Mouse (Mus musculus): ENCODE results near the gene Wfikkn1. TPM values are rescaled to one million over a fixed set of nuclear protein-coding genes. Genes with fewer than 3 reads are reported as not detected.

The Wfikkn1 gene
- polyA plus RNA-seq, 2 experiments, result 0.77 to 1.2 TPM

DNA sequence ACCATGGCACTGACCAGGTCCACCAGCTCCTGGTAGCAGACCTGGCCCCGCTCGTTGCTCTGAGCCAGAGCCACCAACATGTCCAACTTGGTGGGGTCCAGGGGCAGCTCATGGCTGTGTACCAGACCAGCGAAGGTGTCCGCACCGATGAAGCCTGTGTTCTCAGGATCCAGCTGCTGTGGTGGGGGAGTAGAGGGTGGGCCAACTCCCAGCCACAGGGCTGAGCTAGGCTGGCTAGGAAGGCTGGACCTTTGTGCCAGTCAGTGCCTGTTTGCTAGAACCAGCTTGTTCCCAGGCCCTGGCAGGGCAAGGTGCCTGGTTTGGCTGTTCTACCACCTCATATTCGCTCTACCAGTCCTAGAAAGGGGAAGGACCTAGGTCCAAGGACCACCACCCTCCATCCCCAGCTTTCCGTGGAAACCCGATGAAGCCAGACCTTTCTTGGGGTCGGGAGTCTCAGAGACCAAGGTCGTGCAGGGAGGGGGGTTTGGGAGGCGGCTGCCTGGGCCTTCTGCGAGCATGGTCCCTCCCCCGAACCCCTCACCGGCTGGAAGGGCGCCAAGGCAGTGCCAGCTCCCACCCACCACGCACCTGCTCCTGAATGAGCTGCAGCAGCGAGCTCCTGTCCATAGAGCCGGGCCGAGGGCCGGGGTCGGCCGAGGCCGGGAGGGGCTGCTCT lies 44.1 kb downstream of the Wfikkn1 start:
- WGBS, result 37% methylated on average over 14 of the region's 23 CpGs
- H3K36me3 ChIP-seq (ENCODE audit: control insufficient read depth, insufficient read depth, low read length), result peaks cover 49% of the 10 kb centered on the region
- peak overlapping the region; percentile 53 for H3K9ac ChIP-seq (ENCODE audit: low read depth, low read length, severe bottlenecking)
- H3K9me3 ChIP-seq (ENCODE audit: control insufficient read depth, low read length), result no peaks in the 10 kb centered on the region
- no peak for DNase-seq (ENCODE audit: low spot score)
- H3K27ac ChIP-seq (replicated peaks; ENCODE audit: low read depth, low read length), result no peak overlapping the region
- H3K4me1 ChIP-seq (ENCODE audit: control insufficient read depth, insufficient read depth, low read length), result peaks cover 40% of the 10 kb centered on the region
- ATAC-seq (ENCODE audit: low FRiP score, low read depth), result no peak
- H3K4me2 ChIP-seq (replicated peaks; ENCODE audit: low read depth, low read length, severe bottlenecking), result peak overlapping the region; percentile 75
- H3K27me3 ChIP-seq (ENCODE audit: control insufficient read depth, insufficient read depth, low read length), result no peaks in the 10 kb centered on the region
- no peak for TF ChIP-seq POLR2A (IDR thresholded peaks at IDR 0.05; ENCODE audit: borderline replicate concordance, extremely low read depth, insufficient read depth, insufficient read length)
- H3K4me3 ChIP-seq (replicated peaks; ENCODE audit: low read length), result peak overlapping the region; percentile 34

DNA sequence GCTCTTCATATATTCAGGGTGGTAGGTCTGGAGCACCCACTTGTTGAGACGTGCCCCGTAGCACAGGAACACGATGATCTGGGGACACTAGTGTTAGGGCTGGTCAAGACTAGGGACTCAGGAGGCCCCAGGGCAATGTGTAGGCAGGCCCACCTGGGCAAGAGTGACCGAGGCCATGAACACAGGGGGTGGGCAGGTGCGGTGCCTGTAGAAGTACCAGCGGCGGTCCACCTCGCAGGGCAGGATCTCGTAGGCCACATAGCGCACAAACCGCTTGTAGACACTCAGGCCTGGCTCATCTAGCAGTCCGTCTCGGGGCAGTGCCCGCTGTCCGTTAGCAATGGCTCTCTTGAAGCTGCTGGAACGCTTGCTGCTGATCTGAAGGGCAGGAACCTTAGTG lies 44.8 kb downstream of the Wfikkn1 start:
- no peak overlapping the region for H3K27ac ChIP-seq (replicated peaks; ENCODE audit: low read depth, low read length)
- H3K36me3 ChIP-seq (ENCODE audit: control insufficient read depth, insufficient read depth, low read length), result peaks cover 49% of the 10 kb centered on the region
- DNase-seq (ENCODE audit: low spot score) (no peak), ATAC-seq (ENCODE audit: low FRiP score, low read depth) (no peak)
- no peak overlapping the region for H3K4me2 ChIP-seq (replicated peaks; ENCODE audit: low read depth, low read length, severe bottlenecking)
- 88% methylated on average over 16 of the region's 16 CpGs for WGBS
- no peaks in the 10 kb centered on the region for H3K9me3 ChIP-seq (ENCODE audit: control insufficient read depth, low read length)
- H3K9ac ChIP-seq (ENCODE audit: low read depth, low read length, severe bottlenecking), result no peak overlapping the region
- H3K4me3 ChIP-seq (replicated peaks; ENCODE audit: low read length), result no peak overlapping the region
- no peaks in the 10 kb centered on the region for H3K27me3 ChIP-seq (ENCODE audit: control insufficient read depth, insufficient read depth, low read length)
- no peak for TF ChIP-seq POLR2A (IDR thresholded peaks at IDR 0.05; ENCODE audit: borderline replicate concordance, extremely low read depth, insufficient read depth, insufficient read length)
- H3K4me1 ChIP-seq (ENCODE audit: control insufficient read depth, insufficient read depth, low read length), result peaks cover 47% of the 10 kb centered on the region

DNA sequence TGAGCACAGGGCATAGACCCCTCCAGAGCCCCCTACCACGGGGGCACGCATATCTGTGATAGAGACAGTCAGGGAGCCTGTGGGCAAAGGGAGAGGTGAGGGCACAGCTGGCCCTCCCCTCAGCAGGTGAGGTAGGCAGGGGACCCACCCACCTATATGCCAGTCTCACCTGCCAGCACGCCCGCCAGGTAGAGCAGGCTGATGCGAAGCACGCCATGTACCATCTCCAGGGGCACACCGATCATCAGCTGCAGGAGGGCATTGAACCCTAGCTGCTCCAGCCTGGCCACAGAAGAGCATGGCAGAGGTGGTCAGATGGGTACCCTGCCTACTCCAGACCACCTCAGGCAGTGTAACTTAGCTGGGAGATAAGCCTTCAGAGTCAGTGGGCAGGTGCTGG lies 45.4 kb downstream of the Wfikkn1 start:
- ATAC-seq (ENCODE audit: low FRiP score, low read depth) (no peak), DNase-seq (ENCODE audit: low spot score) (no peak)
- H3K27ac ChIP-seq (replicated peaks; ENCODE audit: low read depth, low read length), result no peak overlapping the region
- no peak overlapping the region for H3K9ac ChIP-seq (ENCODE audit: low read depth, low read length, severe bottlenecking)
- H3K4me1 ChIP-seq (ENCODE audit: control insufficient read depth, insufficient read depth, low read length), result peaks cover 47% of the 10 kb centered on the region
- H3K4me3 ChIP-seq (replicated peaks; ENCODE audit: low read length), result no peak overlapping the region
- no peak for TF ChIP-seq POLR2A (IDR thresholded peaks at IDR 0.05; ENCODE audit: borderline replicate concordance, extremely low read depth, insufficient read depth, insufficient read length)
- WGBS, result 87% methylated on average over 7 of the region's 7 CpGs
- H3K27me3 ChIP-seq (ENCODE audit: control insufficient read depth, insufficient read depth, low read length), result no peaks in the 10 kb centered on the region
- no peak overlapping the region for H3K4me2 ChIP-seq (replicated peaks; ENCODE audit: low read depth, low read length, severe bottlenecking)
- no peaks in the 10 kb centered on the region for H3K9me3 ChIP-seq (ENCODE audit: control insufficient read depth, low read length)
- H3K36me3 ChIP-seq (ENCODE audit: control insufficient read depth, insufficient read depth, low read length), result peaks cover 49% of the 10 kb centered on the region

DNA sequence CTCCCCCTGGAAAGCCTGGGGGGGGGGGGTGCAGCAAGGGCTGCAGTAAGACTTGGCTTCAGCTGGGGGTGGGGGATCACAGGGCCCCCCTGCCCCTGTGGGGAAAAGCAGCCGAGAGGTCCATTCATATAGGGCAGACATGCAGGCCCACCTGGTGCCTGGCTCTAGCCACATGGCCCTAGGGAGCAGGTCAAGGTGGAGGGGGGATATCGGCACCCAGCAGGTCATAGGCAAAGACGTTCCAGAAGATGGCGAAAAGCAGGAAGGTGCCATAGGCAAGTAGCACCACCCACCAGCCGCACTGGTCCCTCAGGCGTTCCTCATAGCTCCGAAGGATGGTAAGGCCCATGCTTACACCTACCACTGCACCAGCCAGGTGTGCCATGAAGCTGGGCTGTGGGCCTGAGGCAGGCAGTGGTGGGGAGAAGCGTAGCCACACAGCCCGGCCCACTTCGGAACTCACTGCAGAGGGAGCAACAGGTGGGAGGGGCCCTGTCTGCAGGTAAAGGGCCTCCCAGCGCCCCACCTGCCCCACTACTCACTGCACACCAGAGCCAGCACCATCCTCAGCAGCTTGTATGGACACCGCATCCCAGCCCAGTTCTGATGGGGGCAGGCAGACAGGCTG lies 45.9 kb downstream of the Wfikkn1 start:
- ATAC-seq (ENCODE audit: low FRiP score, low read depth), result no peak
- Histone ChIP-seq H3K9ac (ENCODE audit: low read depth, low read length, severe bottlenecking) (peak overlapping the region; percentile 77; the same call in 1 of the 2 replicates), H3K27me3 (ENCODE audit: control insufficient read depth, insufficient read depth, low read length) (no peaks in the 10 kb centered on the region), H3K27ac (replicated peaks; ENCODE audit: low read depth, low read length) (no peak overlapping the region), H3K36me3 (ENCODE audit: control insufficient read depth, insufficient read depth, low read length) (peaks cover 49% of the 10 kb centered on the region), H3K4me1 (ENCODE audit: control insufficient read depth, insufficient read depth, low read length) (peaks cover 51% of the 10 kb centered on the region), H3K4me2 (replicated peaks; ENCODE audit: low read depth, low read length, severe bottlenecking) (peak overlapping the region; percentile 91), H3K9me3 (ENCODE audit: control insufficient read depth, low read length) (no peaks in the 10 kb centered on the region), H3K4me3 (replicated peaks; ENCODE audit: low read length) (peak overlapping the region; percentile 85)
- no peak for TF ChIP-seq POLR2A (IDR thresholded peaks at IDR 0.05; ENCODE audit: borderline replicate concordance, extremely low read depth, insufficient read depth, insufficient read length)
- WGBS, result 83% methylated on average over 12 of the region's 12 CpGs
- DNase-seq (ENCODE audit: low spot score), result no peak

DNA sequence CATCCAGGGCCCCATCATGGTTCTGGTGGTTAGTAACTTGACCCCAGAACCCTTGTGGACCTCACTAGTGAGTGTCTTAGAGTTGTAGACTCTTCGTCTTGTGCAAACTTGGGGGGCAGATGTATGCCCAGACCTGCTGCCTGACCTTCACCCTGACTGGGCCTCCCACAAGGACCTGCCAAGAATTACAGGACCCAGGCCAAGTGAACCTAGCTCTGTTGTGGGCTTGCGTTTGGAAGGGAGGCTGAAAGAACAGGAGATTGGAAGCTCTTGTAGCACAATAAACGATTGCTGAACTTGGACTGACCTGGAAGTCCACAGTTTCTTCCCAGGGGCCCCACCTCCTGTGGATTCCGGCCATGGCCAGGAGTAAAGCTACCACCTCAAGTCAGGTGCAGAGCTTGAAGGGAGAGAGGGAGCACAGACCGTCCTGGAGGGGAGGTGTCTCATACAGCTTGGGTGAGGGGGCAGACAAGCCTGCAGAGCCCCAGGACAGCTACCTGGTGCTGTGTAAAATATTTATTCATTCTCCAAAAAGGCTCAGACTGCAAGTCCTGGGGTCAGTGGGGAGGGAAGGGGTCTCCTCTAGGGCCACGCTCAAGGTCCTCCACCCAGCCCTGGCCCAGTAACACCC lies 46.6 kb downstream of the Wfikkn1 start:
- Histone ChIP-seq H3K36me3 (ENCODE audit: control insufficient read depth, insufficient read depth, low read length) (peaks cover 42% of the 10 kb centered on the region), H3K4me2 (replicated peaks; ENCODE audit: low read depth, low read length, severe bottlenecking) (peak overlapping the region; percentile 91), H3K4me1 (ENCODE audit: control insufficient read depth, insufficient read depth, low read length) (peaks cover 52% of the 10 kb centered on the region), H3K27me3 (ENCODE audit: control insufficient read depth, insufficient read depth, low read length) (no peaks in the 10 kb centered on the region), H3K9me3 (ENCODE audit: control insufficient read depth, low read length) (no peaks in the 10 kb centered on the region), H3K9ac (ENCODE audit: low read depth, low read length, severe bottlenecking) (peak overlapping the region; percentile 77), H3K27ac (replicated peaks; ENCODE audit: low read depth, low read length) (peak overlapping the region; percentile 89; the same call in 1 of the 2 replicates), H3K4me3 (replicated peaks; ENCODE audit: low read length) (peak overlapping the region; percentile 85)
- ATAC-seq (ENCODE audit: low FRiP score, low read depth), result no peak
- no peak for DNase-seq (ENCODE audit: low spot score)
- 34% methylated on average over 6 of the region's 6 CpGs for WGBS
- TF ChIP-seq POLR2A (IDR thresholded peaks at IDR 0.05; ENCODE audit: borderline replicate concordance, extremely low read depth, insufficient read depth, insufficient read length), result no peak
